Mouse (Mus musculus): Measurements from ENCODE around the gene Adgrf4. TPM values are rescaled to one million over a fixed set of nuclear protein-coding genes. Genes with fewer than 3 reads are reported as not detected.

The Adgrf4 gene
- polyA plus RNA-seq (2012; rRNA removed) = 0.04 TPM in 1 of 2 replicates, not detected in the other

DNA sequence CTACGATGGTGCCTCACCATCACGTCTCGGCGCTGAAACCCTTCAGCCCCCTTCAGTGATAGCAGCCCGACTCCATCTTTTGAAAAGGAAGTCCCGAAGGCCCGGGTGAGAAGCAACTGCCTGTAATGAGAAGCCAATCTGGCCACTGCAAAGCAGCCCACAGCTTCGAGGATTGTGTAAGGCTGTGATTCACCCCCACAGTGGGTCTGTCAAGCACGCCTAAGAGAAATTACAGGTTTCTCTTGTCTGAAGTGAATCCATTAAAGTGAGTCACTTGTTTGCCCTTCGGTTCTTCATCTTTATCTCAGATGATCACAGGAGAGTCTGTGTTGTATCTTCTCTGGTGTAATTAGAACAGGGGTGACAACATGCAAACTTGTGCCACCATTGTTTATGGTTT lies at the start of gene Adgrf4:
Adgrf4 (minus strand) TSS at position 149 of the 400 bp plus-strand sequence.
- 80% methylated on average over 10 of the region's 10 CpGs for WGBS
- Histone ChIP-seq H3K36me3 (ENCODE audit: control insufficient read depth, insufficient read depth, low read length) (no peaks in the 10 kb centered on the region), H3K4me3 (ENCODE audit: low read depth, low read length) (no peak within 1 kb of the TSS), H3K4me1 (ENCODE audit: control insufficient read depth, insufficient read depth, insufficient read length, low read length) (no peaks in the 10 kb centered on the region), H3K27ac (ENCODE audit: insufficient read depth, low read depth, low read length) (no peak within 1 kb of the TSS), H3K27me3 (ENCODE audit: control insufficient read depth, insufficient read depth, low read length) (no peaks in the 10 kb centered on the region)
- TF ChIP-seq POLR2A (IDR thresholded peaks at IDR 0.05; ENCODE audit: low read depth, low read length) = no peak
- no peak for TF ChIP-seq CTCF (IDR thresholded peaks at IDR 0.05; ENCODE audit: extremely low read depth, insufficient read length, insufficient replicate concordance, low read depth, low read length)

DNA sequence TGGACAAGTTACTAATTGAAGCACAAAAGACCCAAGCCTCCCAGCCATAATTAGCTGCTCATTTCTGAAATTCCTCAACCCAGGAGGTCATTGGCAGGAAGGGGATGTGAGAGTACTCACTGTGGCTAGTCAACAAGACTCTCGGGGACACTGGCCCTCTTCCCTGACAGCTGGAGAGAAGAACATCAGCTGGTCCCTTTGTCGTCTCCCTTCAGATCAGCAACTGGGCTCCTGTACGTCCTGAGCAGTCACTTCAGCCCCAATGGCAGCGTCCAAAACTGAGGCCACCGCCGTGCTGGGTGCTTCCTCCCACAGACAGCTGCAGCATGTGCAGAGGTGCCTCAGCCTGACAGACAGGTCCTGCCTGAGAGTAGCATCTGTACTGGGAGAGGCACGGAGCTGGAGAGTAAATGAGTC lies 49.7 kb upstream of the Adgrf4 start, which contains the start of gene Adgrf2:
Adgrf2 (minus strand) TSS at position 379 of the 417 bp plus-strand sequence.
- H3K4me3 ChIP-seq (ENCODE audit: low read depth, low read length) = no peak within 1 kb of the TSS
- H3K4me1 ChIP-seq (ENCODE audit: control insufficient read depth, insufficient read depth, insufficient read length, low read length) = no peaks in the 10 kb centered on the region
- H3K27ac ChIP-seq (ENCODE audit: insufficient read depth, low read depth, low read length) = no peak within 1 kb of the TSS
- TF ChIP-seq CTCF (IDR thresholded peaks at IDR 0.05; ENCODE audit: extremely low read depth, insufficient read length, insufficient replicate concordance, low read depth, low read length) = no peak
- TF ChIP-seq POLR2A (IDR thresholded peaks at IDR 0.05; ENCODE audit: low read depth, low read length) = no peak
- 31% methylated on average over 7 of the region's 7 CpGs for WGBS
- no peaks in the 10 kb centered on the region for H3K36me3 ChIP-seq (ENCODE audit: control insufficient read depth, insufficient read depth, low read length)
- H3K27me3 ChIP-seq (ENCODE audit: control insufficient read depth, insufficient read depth, low read length) = no peaks in the 10 kb centered on the region

DNA sequence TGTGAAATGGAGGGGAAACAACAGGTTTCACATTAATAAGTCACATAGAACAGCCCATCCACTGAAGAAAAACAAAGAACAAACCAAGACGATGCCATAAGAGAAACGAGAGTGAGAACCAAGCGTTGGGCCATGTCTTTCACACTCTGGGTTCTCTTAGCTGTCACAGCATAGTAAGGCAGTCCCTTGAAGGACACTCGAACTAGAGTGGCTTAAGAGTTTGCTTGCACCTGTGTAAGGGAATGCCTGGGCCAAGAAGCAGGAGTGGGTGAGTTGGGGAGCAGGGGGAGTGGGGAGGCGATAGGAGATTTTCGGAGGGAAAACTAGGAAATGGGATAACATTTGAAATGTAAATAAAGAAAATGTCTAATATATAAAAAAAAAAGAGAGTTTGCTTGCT lies 46.7 kb upstream of the Adgrf4 start:
- Histone ChIP-seq H3K27me3 (ENCODE audit: control insufficient read depth, insufficient read depth, low read length) (no peaks in the 10 kb centered on the region), H3K4me1 (ENCODE audit: control insufficient read depth, insufficient read depth, insufficient read length, low read length) (no peaks in the 10 kb centered on the region), H3K27ac (ENCODE audit: insufficient read depth, low read depth, low read length) (no peak overlapping the region), H3K4me3 (ENCODE audit: low read depth, low read length) (no peak overlapping the region), H3K36me3 (ENCODE audit: control insufficient read depth, insufficient read depth, low read length) (no peaks in the 10 kb centered on the region)
- TF ChIP-seq CTCF (IDR thresholded peaks at IDR 0.05; ENCODE audit: extremely low read depth, insufficient read length, insufficient replicate concordance, low read depth, low read length) (no peak), POLR2A (IDR thresholded peaks at IDR 0.05; ENCODE audit: low read depth, low read length) (no peak)
- 80% methylated on average over 6 of the region's 6 CpGs for WGBS

DNA sequence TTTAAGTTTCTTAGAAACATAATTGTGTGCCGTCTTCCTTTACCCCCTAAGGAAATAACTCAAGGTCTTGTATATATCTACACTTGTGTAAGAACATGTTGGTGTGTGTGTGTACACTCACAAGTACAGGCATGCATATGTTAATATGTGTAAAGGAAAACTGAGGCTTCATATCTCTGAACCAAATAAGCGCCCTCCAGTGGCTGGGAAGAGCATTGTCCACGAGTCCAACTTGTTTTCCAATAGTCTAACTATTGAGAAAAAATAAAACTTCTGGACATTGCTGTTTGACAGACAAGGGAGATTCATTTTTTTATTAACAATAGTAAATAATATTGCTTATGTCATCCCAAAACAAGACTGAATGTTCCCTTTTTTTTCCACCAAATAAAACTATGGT lies 25.1 kb upstream of the Adgrf4 start:
- Histone ChIP-seq H3K27me3 (ENCODE audit: control insufficient read depth, insufficient read depth, low read length) (no peaks in the 10 kb centered on the region), H3K4me3 (ENCODE audit: low read depth, low read length) (no peak overlapping the region), H3K4me1 (ENCODE audit: control insufficient read depth, insufficient read depth, insufficient read length, low read length) (no peaks in the 10 kb centered on the region), H3K27ac (ENCODE audit: insufficient read depth, low read depth, low read length) (no peak overlapping the region), H3K36me3 (ENCODE audit: control insufficient read depth, insufficient read depth, low read length) (no peaks in the 10 kb centered on the region)
- TF ChIP-seq CTCF (IDR thresholded peaks at IDR 0.05; ENCODE audit: extremely low read depth, insufficient read length, insufficient replicate concordance, low read depth, low read length) (no peak), POLR2A (IDR thresholded peaks at IDR 0.05; ENCODE audit: low read depth, low read length) (no peak)
- WGBS = 38% methylated on average over 3 of the region's 3 CpGs

DNA sequence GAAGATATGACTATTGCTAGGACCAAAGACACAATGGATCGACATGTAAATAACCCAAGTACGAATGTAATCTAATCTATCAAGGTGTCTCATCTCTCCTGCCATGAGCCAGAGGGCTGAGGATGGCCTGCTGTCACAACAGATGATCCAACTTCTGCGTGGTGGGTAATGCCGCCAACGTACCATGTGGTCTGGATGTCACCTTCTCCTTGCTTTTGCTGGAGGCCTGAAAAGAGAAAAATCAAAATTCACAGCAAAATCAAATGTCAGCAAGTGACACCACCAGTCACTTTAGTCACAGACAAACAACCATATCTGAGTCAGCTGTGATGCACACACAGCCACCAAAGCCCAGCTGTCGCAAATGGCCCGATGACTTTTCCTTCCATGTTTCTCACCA lies 22.9 kb upstream of the Adgrf4 start:
- 87% methylated on average over 7 of the region's 7 CpGs for WGBS
- no peaks in the 10 kb centered on the region for H3K27me3 ChIP-seq (ENCODE audit: control insufficient read depth, insufficient read depth, low read length)
- H3K36me3 ChIP-seq (ENCODE audit: control insufficient read depth, insufficient read depth, low read length) = no peaks in the 10 kb centered on the region
- H3K4me3 ChIP-seq (ENCODE audit: low read depth, low read length) = no peak overlapping the region
- no peak for TF ChIP-seq POLR2A (IDR thresholded peaks at IDR 0.05; ENCODE audit: low read depth, low read length)
- no peak for TF ChIP-seq CTCF (IDR thresholded peaks at IDR 0.05; ENCODE audit: extremely low read depth, insufficient read length, insufficient replicate concordance, low read depth, low read length)
- H3K4me1 ChIP-seq (ENCODE audit: control insufficient read depth, insufficient read depth, insufficient read length, low read length) = no peaks in the 10 kb centered on the region
- no peak overlapping the region for H3K27ac ChIP-seq (ENCODE audit: insufficient read depth, low read depth, low read length)

DNA sequence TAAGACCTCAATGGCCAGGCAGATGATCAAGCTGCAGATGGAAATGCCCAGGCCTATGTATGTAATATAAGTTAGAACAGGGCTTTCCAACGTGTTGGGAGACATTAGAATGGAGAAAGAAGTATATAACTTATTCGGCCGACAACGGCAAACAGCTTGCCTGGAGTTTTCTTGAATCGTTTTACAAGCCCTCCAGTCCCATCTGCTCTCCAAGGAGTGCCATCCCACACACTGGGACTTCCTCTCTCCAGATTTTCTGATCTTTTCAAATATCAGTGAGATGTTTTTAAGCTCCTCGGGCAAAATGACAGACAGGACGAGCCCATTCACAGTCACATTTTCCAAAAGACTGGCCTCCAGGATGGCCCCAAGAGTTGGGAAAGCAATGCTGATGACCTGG lies 18.6 kb upstream of the Adgrf4 start:
- no peak overlapping the region for H3K4me3 ChIP-seq (ENCODE audit: low read depth, low read length)
- no peaks in the 10 kb centered on the region for H3K4me1 ChIP-seq (ENCODE audit: control insufficient read depth, insufficient read depth, insufficient read length, low read length)
- WGBS = 87% methylated on average over 7 of the region's 7 CpGs
- H3K27me3 ChIP-seq (ENCODE audit: control insufficient read depth, insufficient read depth, low read length) = no peaks in the 10 kb centered on the region
- TF ChIP-seq POLR2A (IDR thresholded peaks at IDR 0.05; ENCODE audit: low read depth, low read length) = no peak
- no peak for TF ChIP-seq CTCF (IDR thresholded peaks at IDR 0.05; ENCODE audit: extremely low read depth, insufficient read length, insufficient replicate concordance, low read depth, low read length)
- no peaks in the 10 kb centered on the region for H3K36me3 ChIP-seq (ENCODE audit: control insufficient read depth, insufficient read depth, low read length)
- no peak overlapping the region for H3K27ac ChIP-seq (ENCODE audit: insufficient read depth, low read depth, low read length)

DNA sequence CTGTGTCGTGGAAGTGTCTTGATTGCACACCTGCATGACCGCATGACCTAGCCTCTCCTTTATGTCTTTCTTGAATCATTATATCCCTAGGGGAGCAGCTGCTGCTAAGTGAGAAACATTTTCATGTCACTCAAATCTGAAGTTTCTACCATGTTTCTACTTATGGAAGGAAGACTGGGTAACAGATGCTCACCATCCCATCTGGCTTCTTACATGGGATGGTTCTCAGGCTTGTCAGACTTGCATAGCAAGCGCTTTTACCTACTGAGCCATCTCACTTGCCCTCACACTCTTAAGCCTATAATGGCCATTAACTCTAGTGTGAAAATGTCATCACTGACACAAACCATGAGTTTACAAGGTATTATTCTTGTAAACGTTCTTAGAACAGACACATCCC lies 13.5 kb upstream of the Adgrf4 start:
- WGBS = 72% methylated on average over 4 of the region's 4 CpGs
- TF ChIP-seq CTCF (IDR thresholded peaks at IDR 0.05; ENCODE audit: extremely low read depth, insufficient read length, insufficient replicate concordance, low read depth, low read length) (no peak), POLR2A (IDR thresholded peaks at IDR 0.05; ENCODE audit: low read depth, low read length) (no peak)
- Histone ChIP-seq H3K27ac (ENCODE audit: insufficient read depth, low read depth, low read length) (no peak overlapping the region), H3K4me3 (ENCODE audit: low read depth, low read length) (no peak overlapping the region), H3K4me1 (ENCODE audit: control insufficient read depth, insufficient read depth, insufficient read length, low read length) (no peaks in the 10 kb centered on the region), H3K36me3 (ENCODE audit: control insufficient read depth, insufficient read depth, low read length) (no peaks in the 10 kb centered on the region), H3K27me3 (ENCODE audit: control insufficient read depth, insufficient read depth, low read length) (no peaks in the 10 kb centered on the region)
